Mouse (Mus musculus) MEL-GATA-1-ER (cell line): ENCODE results near the gene Glmp.
"Not testable (repeated sequence)": the region's sequence is repeated elsewhere in the genome, so short reads cannot be mapped to it uniquely, and the experiment has no call there.

Experiments used
- DNase-seq: peaks from one replicate; pipeline ENCODE4 v3.0.0-alpha.2; 2012; ENCODE audit warnings: low read depth; ENCODE audit errors: extremely low read depth

The Glmp gene

DNA sequence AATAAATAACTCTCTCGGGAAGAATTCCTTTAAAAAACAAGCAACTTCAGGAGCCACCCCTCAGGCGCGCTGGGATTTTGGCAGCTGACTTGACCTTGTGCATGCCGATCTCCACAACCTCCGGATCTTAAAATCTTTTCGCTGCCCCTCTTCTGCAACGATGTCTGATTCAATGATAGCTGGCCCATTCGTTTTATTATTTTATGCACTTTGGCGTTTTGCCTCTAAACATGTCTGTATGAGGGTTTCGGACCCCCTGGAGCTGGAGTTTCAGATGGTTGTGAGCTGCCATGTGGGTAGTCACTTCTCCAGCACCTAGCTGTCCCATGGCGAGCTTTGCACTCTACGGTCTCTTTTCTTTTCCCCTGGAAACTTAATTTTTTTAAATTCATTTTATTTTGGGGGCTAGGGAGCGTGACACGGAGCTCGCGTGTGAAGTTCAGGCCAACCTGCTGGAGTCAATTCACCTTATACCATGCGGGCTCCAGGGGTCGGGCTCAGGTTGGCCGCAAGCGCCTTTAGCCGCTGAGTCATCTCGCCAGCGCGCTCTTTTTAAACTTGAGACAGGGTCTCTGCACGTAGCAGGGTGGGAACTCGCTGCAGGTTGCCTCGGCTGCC is 10.7 kb downstream of the Glmp start:
- no peak for DNase-seq

GRCm38 (mm10) chr3:88336058-88337013 is 11.5 kb downstream of the Glmp start, which contains the start of the genes Tmem79 and Smg5:
TSS of gene Tmem79 (minus strand) at chr3:88336148.
TSS of gene Smg5 (plus strand) at chr3:88336260.
- peak; percentile 93 for DNase-seq

DNA sequence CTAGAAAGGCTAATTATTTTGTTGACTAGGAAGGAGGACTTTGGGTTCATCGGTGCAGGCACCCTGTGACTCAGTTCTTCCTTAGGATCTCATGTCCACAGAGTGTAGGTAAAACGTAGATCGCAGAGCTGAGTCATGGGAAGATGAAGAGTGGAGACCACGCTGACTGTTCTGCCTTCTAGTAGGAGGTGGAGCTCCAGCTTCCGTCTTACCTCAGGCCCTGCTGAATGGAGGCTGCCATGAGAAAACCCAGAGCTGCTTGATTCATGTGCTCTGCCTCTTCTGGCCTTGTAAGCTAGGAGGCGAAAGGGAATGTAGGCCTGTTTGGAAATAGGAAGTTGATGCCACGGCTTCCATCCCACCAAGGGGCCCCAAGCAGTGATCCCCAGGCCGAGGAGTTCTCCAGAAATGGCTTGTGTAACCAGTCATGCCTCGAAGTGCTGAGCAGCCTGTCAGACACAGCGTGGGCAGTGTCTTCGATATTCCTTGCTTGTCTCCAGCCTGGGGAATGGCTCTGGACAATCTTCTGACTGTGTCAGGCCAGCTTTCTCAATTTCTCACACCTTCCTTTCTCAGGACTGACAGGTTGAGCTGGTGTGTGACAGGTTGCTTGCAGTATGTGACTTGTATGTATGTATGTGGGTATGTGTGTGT is 12.7 kb downstream of the Glmp start:
- DNase-seq = no peak

- peak; percentile 99 for DNase-seq
These were observed 13.5 kb downstream of the Glmp start for GRCm38 (mm10) chr3:88338316-88338715.

DNA sequence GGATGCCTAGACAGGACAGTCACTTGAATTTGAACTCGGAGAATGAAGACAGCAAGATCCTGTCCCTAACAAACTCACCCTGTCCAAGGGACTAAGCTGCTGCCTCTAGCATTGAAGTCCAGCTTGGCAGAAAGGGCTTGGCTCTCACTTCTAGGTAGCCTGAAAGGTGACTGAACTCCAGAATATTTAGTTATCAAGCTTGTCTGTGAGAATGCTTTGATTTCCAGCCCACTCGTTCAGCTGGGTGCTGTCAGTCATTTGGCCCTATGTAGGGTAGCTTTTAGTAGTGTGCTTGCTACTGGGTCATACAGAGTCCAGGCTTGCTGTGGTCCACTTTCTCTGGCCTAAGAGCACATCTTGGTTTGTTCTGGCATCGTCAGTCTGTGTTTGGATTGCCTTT is 14.2 kb downstream of the Glmp start:
- no peak for DNase-seq

- no peak for DNase-seq
These were observed 25.9 kb downstream of the Glmp start for GRCm38 (mm10) chr3:88350732-88351131.

- no peak for DNase-seq
These were observed 28.1 kb downstream of the Glmp start for GRCm38 (mm10) chr3:88352907-88353306.

- no peak for DNase-seq
These were observed 29.8 kb downstream of the Glmp start for GRCm38 (mm10) chr3:88354396-88355165.

GRCm38 (mm10) chr3:88359584-88359983 is 34.8 kb downstream of the Glmp start:
- no peak for DNase-seq

DNA sequence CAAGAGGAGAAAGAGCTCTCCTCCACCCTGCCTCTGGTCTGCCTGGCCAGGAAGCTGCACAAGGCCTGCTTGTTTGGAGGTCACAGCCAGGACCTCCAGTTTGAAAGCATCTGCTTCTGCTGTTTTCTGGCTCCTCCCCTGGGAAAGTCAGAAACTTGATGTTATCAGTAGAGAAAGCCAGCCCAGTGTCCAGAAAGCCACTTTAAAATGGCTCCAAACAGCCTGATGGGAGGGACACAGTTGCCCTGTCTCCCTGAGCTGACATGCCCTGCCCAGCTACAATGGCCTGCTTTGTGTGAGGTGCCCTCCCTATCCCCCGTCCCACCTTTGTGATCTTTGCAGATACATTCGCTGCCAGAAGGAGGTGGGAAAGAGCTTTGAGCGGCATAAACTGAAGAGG is 35.2 kb downstream of the Glmp start:
- DNase-seq = no peak

DNA sequence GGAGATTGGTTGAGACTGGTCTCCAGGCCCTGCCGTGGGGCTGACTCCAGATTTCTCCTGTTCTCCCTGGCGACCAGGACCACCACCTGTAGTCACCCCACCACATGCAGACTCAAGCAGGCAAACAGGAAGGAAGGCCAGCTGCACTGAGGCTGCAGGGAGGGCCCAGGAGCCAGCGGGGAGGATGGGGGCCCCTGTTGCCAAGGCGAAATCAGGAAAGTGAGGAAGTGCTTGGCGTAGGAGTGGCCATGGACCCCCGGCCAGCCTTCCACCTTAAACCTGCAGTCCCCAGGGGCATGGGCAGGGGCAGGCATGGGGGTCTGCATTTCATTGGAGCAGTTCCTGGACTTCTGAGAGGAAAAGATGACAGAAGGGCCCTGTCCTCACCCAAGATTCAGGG is 36.3 kb downstream of the Glmp start:
- DNase-seq = no peak

GRCm38 (mm10) chr3:88361612-88362313 is 36.9 kb downstream of the Glmp start:
- no peak for DNase-seq

- DNase-seq = no peak
These were observed 38.9 kb downstream of the Glmp start for GRCm38 (mm10) chr3:88363700-88364099.

- no peak for DNase-seq
These were observed 39.5 kb downstream of the Glmp start, which contains the start of gene Paqr6 for GRCm38 (mm10) chr3:88364337-88364736. TSS of gene Paqr6 (plus strand) at chr3:88364584.

DNA sequence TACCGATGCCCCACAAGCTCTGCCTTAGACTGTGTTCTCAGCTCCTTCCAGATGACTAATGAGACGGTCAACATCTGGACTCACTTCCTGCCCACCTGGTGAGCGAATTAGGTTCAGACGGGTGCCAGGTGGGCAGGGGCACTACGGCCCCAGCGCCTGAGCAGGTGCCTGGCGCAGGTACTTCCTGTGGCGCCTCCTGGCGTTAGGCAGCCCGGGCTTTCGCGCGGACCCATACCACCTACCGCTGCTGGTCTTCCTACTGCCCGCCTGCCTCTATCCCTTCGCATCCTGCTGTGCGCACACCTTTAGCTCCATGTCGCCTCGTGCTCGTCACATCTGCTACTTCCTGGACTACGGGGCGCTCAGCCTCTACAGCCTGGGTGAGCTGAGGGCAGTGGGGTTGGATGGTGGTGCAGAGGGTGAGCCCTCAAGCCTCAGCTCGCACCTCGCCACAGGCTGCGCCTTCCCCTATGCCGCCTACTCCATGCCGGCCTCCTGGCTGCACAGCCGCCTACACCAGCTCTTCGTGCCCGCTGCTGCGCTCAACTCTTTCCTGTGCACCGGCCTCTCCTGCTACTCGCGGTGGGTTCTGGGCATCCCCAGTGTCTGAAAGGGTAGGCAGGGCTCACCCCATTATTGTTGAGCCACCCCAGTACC is 41.0 kb downstream of the Glmp start:
- DNase-seq = no peak

GRCm38 (mm10) chr3:88366830-88367428 is 42.1 kb downstream of the Glmp start:
- DNase-seq = not testable (repeated sequence)

GRCm38 (mm10) chr3:88367517-88367916 is 42.7 kb downstream of the Glmp start:
- not testable (repeated sequence) for DNase-seq

DNA sequence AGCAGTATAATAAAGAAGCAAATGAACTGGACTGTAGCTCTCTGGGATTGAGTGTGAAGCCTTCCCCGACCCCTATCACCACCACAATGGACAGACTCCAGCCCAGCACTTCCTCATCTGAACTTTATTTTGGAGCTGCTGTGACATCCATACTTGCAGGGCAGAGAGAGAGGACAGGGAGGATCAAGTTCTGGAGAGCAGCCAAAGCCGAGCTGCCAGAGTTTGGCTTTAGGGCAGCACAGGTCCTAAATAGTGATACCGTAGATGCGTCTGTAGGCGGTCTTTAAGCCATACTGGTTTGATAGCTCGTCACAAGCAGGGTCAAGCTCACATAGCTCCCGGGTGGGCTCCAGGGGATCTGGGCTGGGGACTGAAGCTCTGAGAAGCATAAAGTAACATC is 43.7 kb downstream of the Glmp start:
- DNase-seq = not testable (repeated sequence)

GRCm38 (mm10) chr3:88372643-88373042 is 47.8 kb downstream of the Glmp start, which contains the start of gene Bglap3:
TSS of gene Bglap3 (minus strand) at chr3:88372743.
- DNase-seq = not testable (repeated sequence)
